Mouse (Mus musculus): ENCODE measurements around the gene Serpinb12. TPM values are rescaled to one million over a fixed set of nuclear protein-coding genes. Genes with fewer than 3 reads are reported as not detected.
"Not testable (repeated sequence)": the region's sequence is repeated elsewhere in the genome, so short reads cannot be mapped to it uniquely, and the experiment has no call there.

The Serpinb12 gene
- polyA plus RNA-seq (2015; fragmentation: Nextera tagmentation; extraction: Ambion mirVana): 0.10 TPM in 1 of 2 replicates, not detected in the other

DNA sequence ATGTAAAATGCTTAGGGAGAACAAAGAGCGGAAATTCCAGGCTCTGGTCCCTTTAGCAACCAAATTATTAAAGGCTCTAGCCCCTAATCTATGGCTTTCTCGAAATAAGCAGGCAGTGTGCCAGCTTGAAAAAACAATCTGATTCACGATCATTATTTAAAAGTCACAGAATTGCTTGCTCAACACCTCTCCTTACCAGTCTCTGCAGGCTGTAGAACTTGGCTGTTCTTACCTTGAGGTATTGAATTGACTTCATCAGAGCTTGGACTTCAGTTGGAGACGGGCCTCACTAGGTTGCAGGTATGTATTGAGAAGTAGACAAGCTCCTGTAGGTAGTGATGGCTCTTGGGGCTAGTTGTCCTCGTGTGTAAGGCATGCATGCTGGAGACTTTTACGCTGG is at the start of gene Serpinb12:
Serpinb12 (plus strand) TSS at position 185 of the 400 bp plus-strand sequence.
- Histone ChIP-seq H3K27me3 (ENCODE audit: insufficient read depth, low read length) (no peaks in the 10 kb centered on the region), H3K4me2 (replicated peaks; ENCODE audit: low read depth, low read length) (no peak within 1 kb of the TSS), H3K9me3 (ENCODE audit: low read length) (no peaks in the 10 kb centered on the region), H3K4me3 (ENCODE audit: low read length) (no peak within 1 kb of the TSS), H3K4me1 (ENCODE audit: insufficient read depth, low read length) (no peaks in the 10 kb centered on the region), H3K36me3 (ENCODE audit: insufficient read depth, low read length) (no peaks in the 10 kb centered on the region), H3K27ac (ENCODE audit: low read length) (no peak within 1 kb of the TSS), H3K9ac (replicated peaks; ENCODE audit: low read length) (no peak within 1 kb of the TSS)
- no peak for ATAC-seq (ENCODE audit: low FRiP score, low TSS enrichment)
- 80% methylated on average over 6 of the region's 6 CpGs for WGBS

DNA sequence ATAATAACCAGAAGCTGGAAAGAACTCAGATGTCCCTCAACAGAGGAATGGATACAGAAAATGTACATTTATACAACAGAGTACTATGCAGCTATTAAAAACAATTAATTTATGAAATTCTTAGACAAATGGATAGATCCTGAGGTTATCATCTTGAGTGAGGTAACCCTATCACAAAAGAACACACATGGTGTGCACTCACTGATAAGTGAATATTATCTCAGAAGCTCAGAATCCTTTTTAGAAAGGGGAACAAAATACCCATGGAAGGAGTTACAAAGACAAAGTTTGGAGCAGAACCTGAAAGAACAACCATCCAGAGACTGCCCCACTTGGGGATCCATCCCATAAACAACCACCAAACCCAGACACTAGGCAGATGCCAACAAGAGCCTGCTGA is 39.1 kb upstream of the Serpinb12 start:
- H3K27me3 ChIP-seq (ENCODE audit: insufficient read depth, low read length); H3K4me3 ChIP-seq (ENCODE audit: low read length); H3K4me2 ChIP-seq (replicated peaks; ENCODE audit: low read depth, low read length); H3K36me3 ChIP-seq (ENCODE audit: insufficient read depth, low read length); H3K27ac ChIP-seq (ENCODE audit: low read length); ATAC-seq (ENCODE audit: low FRiP score, low TSS enrichment); H3K4me1 ChIP-seq (ENCODE audit: insufficient read depth, low read length); H3K9me3 ChIP-seq (ENCODE audit: low read length); H3K9ac ChIP-seq (replicated peaks; ENCODE audit: low read length): not testable (repeated sequence)

DNA sequence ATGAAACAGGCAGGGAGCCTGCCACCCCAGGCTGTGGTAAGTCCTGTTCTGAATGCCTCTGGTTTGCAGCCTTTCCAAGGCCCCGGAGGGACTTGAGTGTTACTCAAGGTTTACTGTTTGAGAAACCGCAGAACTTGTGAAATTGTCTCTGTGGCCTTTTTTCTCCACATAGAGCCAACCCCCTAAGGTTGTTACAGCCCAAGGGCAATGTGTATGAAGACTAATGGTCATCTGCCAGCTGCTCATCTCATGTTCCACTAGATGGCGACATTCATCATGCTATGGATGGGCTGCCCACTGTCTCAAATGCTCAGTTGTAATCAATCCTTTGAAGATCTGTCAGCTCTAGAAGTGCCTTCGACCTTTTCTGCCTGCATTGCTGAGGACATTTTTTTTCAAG is 32.8 kb upstream of the Serpinb12 start:
- H3K9ac ChIP-seq (replicated peaks; ENCODE audit: low read length): no peak overlapping the region
- H3K4me3 ChIP-seq (ENCODE audit: low read length): no peak overlapping the region
- H3K4me1 ChIP-seq (ENCODE audit: insufficient read depth, low read length): no peaks in the 10 kb centered on the region
- no peak overlapping the region for H3K27ac ChIP-seq (ENCODE audit: low read length)
- no peaks in the 10 kb centered on the region for H3K36me3 ChIP-seq (ENCODE audit: insufficient read depth, low read length)
- no peak overlapping the region for H3K4me2 ChIP-seq (replicated peaks; ENCODE audit: low read depth, low read length)
- 26% methylated on average over 4 of the region's 4 CpGs for WGBS
- H3K9me3 ChIP-seq (ENCODE audit: low read length): no peaks in the 10 kb centered on the region
- ATAC-seq (ENCODE audit: low FRiP score, low TSS enrichment): no peak
- H3K27me3 ChIP-seq (ENCODE audit: insufficient read depth, low read length): no peaks in the 10 kb centered on the region

DNA sequence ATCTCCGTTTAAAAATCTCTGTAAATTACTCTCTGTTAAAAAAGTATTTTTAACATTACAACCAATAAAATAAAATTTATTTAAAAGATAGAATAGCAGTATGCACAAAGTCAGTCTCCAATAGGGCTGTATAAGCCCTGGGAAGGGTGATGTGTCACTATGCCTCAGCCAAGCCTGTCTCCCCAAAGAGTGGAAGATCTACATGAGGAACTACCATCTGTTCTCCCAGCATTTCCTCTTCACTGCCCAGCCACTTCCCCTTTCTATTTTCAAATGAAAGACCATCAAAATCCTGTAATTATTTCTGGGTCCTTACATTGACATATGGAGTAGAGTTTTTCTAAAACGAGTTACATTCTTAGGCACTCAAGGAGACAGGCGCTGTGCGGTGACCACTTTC is 2.3 kb upstream of the Serpinb12 start:
- no peak overlapping the region for H3K27ac ChIP-seq (ENCODE audit: low read length)
- H3K4me2 ChIP-seq (replicated peaks; ENCODE audit: low read depth, low read length): no peak overlapping the region
- ATAC-seq (ENCODE audit: low FRiP score, low TSS enrichment): no peak
- no peaks in the 10 kb centered on the region for H3K4me1 ChIP-seq (ENCODE audit: insufficient read depth, low read length)
- H3K36me3 ChIP-seq (ENCODE audit: insufficient read depth, low read length): no peaks in the 10 kb centered on the region
- WGBS: 79% methylated on average over 4 of the region's 4 CpGs
- H3K4me3 ChIP-seq (ENCODE audit: low read length): no peak overlapping the region
- no peaks in the 10 kb centered on the region for H3K27me3 ChIP-seq (ENCODE audit: insufficient read depth, low read length)
- H3K9me3 ChIP-seq (ENCODE audit: low read length): no peaks in the 10 kb centered on the region
- H3K9ac ChIP-seq (replicated peaks; ENCODE audit: low read length): no peak overlapping the region

DNA sequence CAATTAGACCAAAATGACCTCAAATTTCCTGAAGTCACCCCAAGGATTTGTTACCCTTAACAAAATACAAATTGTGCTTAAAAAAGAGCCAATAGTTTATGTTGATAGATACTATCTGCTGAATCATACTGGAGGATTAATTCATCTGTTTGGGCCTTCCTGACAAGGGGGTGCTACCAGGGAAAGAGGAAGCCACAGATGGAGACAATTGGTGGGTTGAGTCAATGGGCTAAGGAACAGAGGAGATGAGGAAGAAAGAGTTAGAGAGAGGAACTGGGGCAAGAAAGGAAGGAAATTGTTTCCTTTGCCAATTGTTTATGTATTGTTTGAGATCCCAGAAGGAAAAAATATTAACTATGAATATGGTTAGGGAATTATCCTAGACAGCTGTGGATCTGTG is 591 bp upstream of the Serpinb12 start:
- no peaks in the 10 kb centered on the region for H3K4me1 ChIP-seq (ENCODE audit: insufficient read depth, low read length)
- H3K9ac ChIP-seq (replicated peaks; ENCODE audit: low read length): no peak overlapping the region
- H3K27ac ChIP-seq (ENCODE audit: low read length): no peak overlapping the region
- H3K9me3 ChIP-seq (ENCODE audit: low read length): no peaks in the 10 kb centered on the region
- no peak for ATAC-seq (ENCODE audit: low FRiP score, low TSS enrichment)
- H3K4me2 ChIP-seq (replicated peaks; ENCODE audit: low read depth, low read length): no peak overlapping the region
- no peak overlapping the region for H3K4me3 ChIP-seq (ENCODE audit: low read length)
- no peaks in the 10 kb centered on the region for H3K36me3 ChIP-seq (ENCODE audit: insufficient read depth, low read length)
- no peaks in the 10 kb centered on the region for H3K27me3 ChIP-seq (ENCODE audit: insufficient read depth, low read length)

DNA sequence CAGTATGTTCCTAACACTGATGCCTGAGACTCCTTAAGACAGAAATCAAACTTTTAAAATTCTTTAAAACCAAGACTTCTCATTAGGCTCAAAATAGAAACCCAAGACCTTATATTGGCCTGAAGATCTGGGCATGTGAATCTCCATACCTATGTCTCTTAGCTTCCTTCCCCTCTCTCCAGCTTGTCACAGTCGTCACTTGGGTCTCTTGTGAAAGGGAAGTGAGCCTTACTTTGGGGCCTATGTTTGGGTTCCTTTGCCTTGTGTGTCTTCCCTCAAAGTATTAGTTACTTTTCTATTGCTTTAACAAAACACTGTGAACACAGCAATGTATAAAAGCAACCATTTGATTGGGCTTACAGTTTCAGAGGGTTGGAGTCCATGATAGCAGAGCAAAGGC is 13.0 kb downstream of the Serpinb12 start:
- no peak overlapping the region for H3K4me3 ChIP-seq (ENCODE audit: low read length)
- 71% methylated on average over 1 of the region's 1 CpGs for WGBS
- H3K4me2 ChIP-seq (replicated peaks; ENCODE audit: low read depth, low read length): no peak overlapping the region
- no peaks in the 10 kb centered on the region for H3K27me3 ChIP-seq (ENCODE audit: insufficient read depth, low read length)
- H3K9ac ChIP-seq (replicated peaks; ENCODE audit: low read length): no peak overlapping the region
- H3K36me3 ChIP-seq (ENCODE audit: insufficient read depth, low read length): no peaks in the 10 kb centered on the region
- no peak overlapping the region for H3K27ac ChIP-seq (ENCODE audit: low read length)
- no peaks in the 10 kb centered on the region for H3K4me1 ChIP-seq (ENCODE audit: insufficient read depth, low read length)
- ATAC-seq (ENCODE audit: low FRiP score, low TSS enrichment): no peak
- no peaks in the 10 kb centered on the region for H3K9me3 ChIP-seq (ENCODE audit: low read length)

DNA sequence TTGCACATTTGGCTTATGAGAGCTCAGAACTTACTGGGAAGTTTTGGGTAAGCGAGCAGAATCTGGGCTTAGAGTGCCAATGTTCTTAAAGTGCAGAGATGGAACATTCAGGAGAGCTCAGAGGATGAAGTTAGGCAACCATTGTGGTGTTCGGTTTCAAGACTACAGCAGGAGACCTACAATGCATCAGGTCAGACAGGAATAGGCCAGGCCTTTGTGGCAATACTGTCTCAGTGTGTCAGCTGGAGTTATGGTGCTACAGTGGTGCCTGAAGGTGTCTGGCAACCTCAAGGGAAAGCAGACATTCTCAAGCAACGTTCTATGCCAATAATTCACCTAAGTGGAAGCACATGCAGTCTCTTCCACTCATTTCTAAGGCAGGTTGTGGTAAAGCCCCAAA is 25.7 kb downstream of the Serpinb12 start:
- Histone ChIP-seq H3K9ac (replicated peaks; ENCODE audit: low read length) (no peak overlapping the region), H3K4me1 (ENCODE audit: insufficient read depth, low read length) (no peaks in the 10 kb centered on the region), H3K4me2 (replicated peaks; ENCODE audit: low read depth, low read length) (no peak overlapping the region), H3K9me3 (ENCODE audit: low read length) (no peaks in the 10 kb centered on the region), H3K36me3 (ENCODE audit: insufficient read depth, low read length) (no peaks in the 10 kb centered on the region), H3K4me3 (ENCODE audit: low read length) (no peak overlapping the region), H3K27ac (ENCODE audit: low read length) (no peak overlapping the region), H3K27me3 (ENCODE audit: insufficient read depth, low read length) (no peaks in the 10 kb centered on the region)
- WGBS: 74% methylated on average over 3 of the region's 3 CpGs
- no peak for ATAC-seq (ENCODE audit: low FRiP score, low TSS enrichment)

DNA sequence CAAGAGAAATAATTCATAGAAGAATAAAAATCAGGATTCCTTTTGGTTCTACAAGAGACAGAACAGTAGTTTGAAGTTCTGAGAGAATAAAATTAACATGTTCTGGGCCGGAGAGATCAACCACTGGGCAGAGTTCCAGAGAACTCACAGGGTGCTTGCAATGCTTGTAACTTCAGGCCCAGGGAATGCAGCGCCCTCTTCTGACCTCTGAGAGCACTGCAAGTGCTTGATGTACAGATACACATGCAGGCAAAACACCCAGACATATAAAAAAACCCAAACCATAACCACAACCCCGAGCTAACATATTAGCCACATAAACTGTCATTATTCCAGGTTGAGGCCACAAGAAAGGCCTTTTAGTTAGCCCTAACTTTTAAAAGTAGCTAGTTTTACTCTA is 26.8 kb downstream of the Serpinb12 start:
- ATAC-seq (ENCODE audit: low FRiP score, low TSS enrichment): no peak

DNA sequence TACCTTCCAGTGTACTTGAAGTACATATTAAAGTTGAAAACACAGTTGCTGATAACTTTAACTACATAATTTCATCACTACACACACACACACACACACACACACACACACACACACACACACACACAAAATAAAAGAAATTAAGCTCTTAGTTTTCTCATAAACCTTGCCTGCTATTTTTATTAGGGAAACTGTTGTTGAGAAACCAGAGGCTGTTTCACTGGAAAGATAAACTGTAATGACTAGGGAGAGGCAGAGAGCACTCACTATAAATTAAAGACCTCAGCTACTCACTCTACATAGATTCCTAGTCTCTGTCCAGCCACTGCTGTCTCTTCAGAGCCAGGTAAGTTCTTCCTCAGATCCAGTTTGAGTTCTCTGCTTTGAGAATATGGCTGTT is 46.4 kb downstream of the Serpinb12 start, which contains the start of gene Serpinb13:
Serpinb13 (plus strand) TSS at position 301 of the 400 bp plus-strand sequence.
- no peak for ATAC-seq (ENCODE audit: low FRiP score, low TSS enrichment)

More for the DNA sequence above, 26.8 kb downstream of the Serpinb12 start:
- Histone ChIP-seq H3K4me2 (replicated peaks; ENCODE audit: low read depth, low read length) (no peak overlapping the region), H3K4me1 (ENCODE audit: insufficient read depth, low read length) (no peaks in the 10 kb centered on the region), H3K9ac (replicated peaks; ENCODE audit: low read length) (no peak overlapping the region), H3K27ac (ENCODE audit: low read length) (no peak overlapping the region), H3K4me3 (ENCODE audit: low read length) (no peak overlapping the region), H3K9me3 (ENCODE audit: low read length) (no peaks in the 10 kb centered on the region), H3K27me3 (ENCODE audit: insufficient read depth, low read length) (no peaks in the 10 kb centered on the region), H3K36me3 (ENCODE audit: insufficient read depth, low read length) (no peaks in the 10 kb centered on the region)
- 42% methylated on average over 3 of the region's 3 CpGs for WGBS

DNA sequence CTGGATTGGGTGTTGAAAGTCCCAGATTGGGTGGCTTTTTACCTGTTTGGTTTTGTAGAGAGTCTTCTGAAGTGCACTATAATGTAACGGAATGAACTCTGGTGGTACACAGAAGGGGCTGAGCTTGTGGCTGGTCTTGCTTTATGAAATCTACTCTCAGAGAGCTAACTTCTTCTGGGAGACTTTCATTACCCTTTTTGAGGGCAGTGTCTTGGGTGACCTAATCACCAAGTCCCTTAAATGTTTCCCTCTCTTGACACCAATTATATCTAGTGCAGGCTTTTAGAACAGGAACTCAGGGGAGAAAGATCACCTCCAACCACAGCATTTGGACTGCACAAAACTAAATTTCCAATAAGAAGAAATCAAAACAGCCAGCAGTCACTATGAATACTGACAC is 48.8 kb downstream of the Serpinb12 start:
- H3K4me1 ChIP-seq (ENCODE audit: insufficient read depth, low read length): no peaks in the 10 kb centered on the region
- WGBS: 86% methylated on average over 1 of the region's 1 CpGs
- H3K4me3 ChIP-seq (ENCODE audit: low read length): no peak overlapping the region
- no peak for ATAC-seq (ENCODE audit: low FRiP score, low TSS enrichment)
- H3K27ac ChIP-seq (ENCODE audit: low read length): no peak overlapping the region
- no peaks in the 10 kb centered on the region for H3K9me3 ChIP-seq (ENCODE audit: low read length)
- no peak overlapping the region for H3K9ac ChIP-seq (replicated peaks; ENCODE audit: low read length)
- H3K36me3 ChIP-seq (ENCODE audit: insufficient read depth, low read length): no peaks in the 10 kb centered on the region
- H3K27me3 ChIP-seq (ENCODE audit: insufficient read depth, low read length): no peaks in the 10 kb centered on the region
- H3K4me2 ChIP-seq (replicated peaks; ENCODE audit: low read depth, low read length): no peak overlapping the region

More for the DNA sequence above, 46.4 kb downstream of the Serpinb12 start, which contains the start of gene Serpinb13:
- Histone ChIP-seq H3K4me2 (replicated peaks; ENCODE audit: low read depth, low read length) (no peak within 1 kb of the TSS), H3K36me3 (ENCODE audit: insufficient read depth, low read length) (no peaks in the 10 kb centered on the region), H3K9me3 (ENCODE audit: low read length) (no peaks in the 10 kb centered on the region), H3K9ac (replicated peaks; ENCODE audit: low read length) (no peak within 1 kb of the TSS), H3K27ac (ENCODE audit: low read length) (no peak within 1 kb of the TSS), H3K4me3 (ENCODE audit: low read length) (no peak within 1 kb of the TSS), H3K27me3 (ENCODE audit: insufficient read depth, low read length) (no peaks in the 10 kb centered on the region), H3K4me1 (ENCODE audit: insufficient read depth, low read length) (no peaks in the 10 kb centered on the region)

DNA sequence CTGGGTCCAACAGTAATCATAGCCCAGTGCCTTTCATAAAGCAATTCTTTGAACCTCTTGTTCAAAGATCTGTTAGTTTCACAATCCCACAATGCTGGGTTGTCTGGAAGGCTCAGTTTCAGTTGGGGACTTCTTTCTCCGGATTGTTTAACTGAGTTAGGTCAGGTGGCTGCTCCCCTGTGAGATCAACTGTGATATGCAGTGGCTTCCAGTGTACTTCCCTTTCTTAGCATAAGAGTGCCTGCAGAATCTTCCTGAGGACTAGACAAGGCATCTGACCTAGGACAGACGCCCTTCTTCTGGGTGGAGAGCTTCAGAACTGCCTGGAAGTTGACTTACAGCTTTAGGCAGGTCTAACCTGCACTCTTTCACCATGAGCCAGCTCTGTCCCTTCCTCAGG is 49.6 kb downstream of the Serpinb12 start:
- no peak overlapping the region for H3K9ac ChIP-seq (replicated peaks; ENCODE audit: low read length)
- no peak overlapping the region for H3K4me3 ChIP-seq (ENCODE audit: low read length)
- ATAC-seq (ENCODE audit: low FRiP score, low TSS enrichment): no peak
- WGBS: 60% methylated on average over 2 of the region's 2 CpGs
- no peaks in the 10 kb centered on the region for H3K27me3 ChIP-seq (ENCODE audit: insufficient read depth, low read length)
- no peak overlapping the region for H3K27ac ChIP-seq (ENCODE audit: low read length)
- no peaks in the 10 kb centered on the region for H3K4me1 ChIP-seq (ENCODE audit: insufficient read depth, low read length)
- no peaks in the 10 kb centered on the region for H3K36me3 ChIP-seq (ENCODE audit: insufficient read depth, low read length)
- H3K9me3 ChIP-seq (ENCODE audit: low read length): no peaks in the 10 kb centered on the region
- no peak overlapping the region for H3K4me2 ChIP-seq (replicated peaks; ENCODE audit: low read depth, low read length)
